In the genomic region with DNA sequence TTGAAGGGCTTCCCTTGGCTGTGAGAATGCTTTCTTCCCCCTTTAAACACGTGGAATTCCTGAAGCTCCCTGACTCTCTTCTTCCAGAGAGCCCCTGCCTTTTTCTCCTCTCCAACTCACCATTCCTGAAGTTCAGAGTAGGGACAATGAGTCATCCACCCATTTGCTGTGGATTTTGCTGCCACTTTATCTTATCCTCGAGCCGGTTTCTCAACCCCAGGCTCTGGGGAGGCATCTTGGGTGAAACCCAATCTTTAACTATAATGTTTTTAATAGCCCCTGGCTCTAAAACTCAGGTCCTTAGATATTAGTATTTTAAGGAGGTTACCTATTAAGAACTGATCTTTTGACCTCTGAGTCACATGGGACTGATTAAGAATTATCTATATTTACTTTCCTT, we compare ENCODE assay signal across 27 mouse cellular contexts. TPM values are rescaled to one million over a fixed set of nuclear protein-coding genes. Genes with fewer than 3 reads are reported as not detected.
DNase-seq lines count a peak whose midpoint lies in the region; ATAC-seq lines count a peak whose summit lies in the region.
"Had no signal": no experiment of that assay in that cellular context is flagged by ENCODE, and none has a peak within 500 bp of the region (broad histone marks: within the 10 kb centered on the region; RNA-seq: fewer than 3 reads in every experiment).

No protein-coding gene starts in this region.

- ATAC-seq in heart, embryonic 13.5 days (ENCODE audit: extremely low read depth, insufficient number of reproducible peaks, low FRiP score, low TSS enrichment): no peak
- no peak for ATAC-seq in embryonic facial prominence, embryonic 15.5 days (ENCODE audit: insufficient number of reproducible peaks, low FRiP score, low TSS enrichment, low read depth)
- ATAC-seq: forebrain, embryonic 16.5 days; midbrain, embryonic 13.5 days had no signal

- peaks cover 4% of the 10 kb centered on the region; the same call in 1 of the 2 replicates for H3K36me3 ChIP-seq in heart, embryonic 13.5 days
- peaks cover 12% of the 10 kb centered on the region for H3K36me3 ChIP-seq in heart, embryonic 10.5 days
- H3K36me3 ChIP-seq in embryonic facial prominence, embryonic 15.5 days: no peaks in the 10 kb centered on the region
- H3K36me3 ChIP-seq: midbrain, embryonic 13.5 days; neural tube, embryonic 12.5 days had no signal

- no peaks in the 10 kb centered on the region for H3K27me3 ChIP-seq in heart, embryonic 13.5 days (replicated peaks)
- H3K27me3 ChIP-seq in heart, embryonic 10.5 days (ENCODE audit: insufficient read depth, poor library complexity, severe bottlenecking): no peaks in the 10 kb centered on the region
- no peaks in the 10 kb centered on the region for H3K27me3 ChIP-seq in embryonic facial prominence, embryonic 15.5 days
- H3K27me3 ChIP-seq: liver, embryonic 13.5 days; midbrain, embryonic 13.5 days; neural tube, embryonic 12.5 days had no signal

- H3K4me1 ChIP-seq in heart, embryonic 13.5 days: peaks cover 5% of the 10 kb centered on the region; the same call in 1 of the 2 replicates
- no peaks in the 10 kb centered on the region for H3K4me1 ChIP-seq in heart, embryonic 10.5 days
- no peaks in the 10 kb centered on the region; the same call in 1 of the 2 replicates for H3K4me1 ChIP-seq in embryonic facial prominence, embryonic 15.5 days
- H3K4me1 ChIP-seq: liver, embryonic 13.5 days had no signal

- no peaks in the 10 kb centered on the region for H3K9me3 ChIP-seq in heart, embryonic 13.5 days
- H3K9me3 ChIP-seq in heart, embryonic 10.5 days: no peaks in the 10 kb centered on the region
- H3K9me3 ChIP-seq in embryonic facial prominence, embryonic 15.5 days (replicated peaks): no peaks in the 10 kb centered on the region
- H3K9me3 ChIP-seq: forebrain, embryonic 10.5 days; liver, embryonic 13.5 days; midbrain, embryonic 13.5 days; neural tube, embryonic 12.5 days had no signal

- no peak overlapping the region for H3K4me2 ChIP-seq in heart, embryonic 13.5 days
- no peak overlapping the region for H3K4me2 ChIP-seq in embryonic facial prominence, embryonic 15.5 days (replicated peaks)
- H3K4me2 ChIP-seq: hindbrain, embryonic 14.5 days; liver, embryonic 13.5 days; midbrain, embryonic 13.5 days; neural tube, embryonic 12.5 days had no signal

- H3K27ac ChIP-seq in heart, embryonic 13.5 days (replicated peaks): peak overlapping the region; percentile 54
- H3K27ac ChIP-seq in heart, embryonic 10.5 days: no peak overlapping the region
- peak overlapping the region; percentile 58 for H3K27ac ChIP-seq in embryonic facial prominence, embryonic 15.5 days (replicated peaks)
- H3K27ac ChIP-seq: forebrain, embryonic 10.5 days; hindbrain, embryonic 14.5 days; liver, embryonic 13.5 days; midbrain, embryonic 13.5 days; neural tube, embryonic 12.5 days had no signal

- WGBS in heart, embryonic 13.5 days: 20% methylated on average over 3 of the region's 3 CpGs
- 30% methylated on average over 3 of the region's 3 CpGs for WGBS in heart, embryonic 10.5 days
- WGBS in embryonic facial prominence, embryonic 15.5 days: 17% methylated on average over 3 of the region's 3 CpGs

- no peak for DNase-seq in heart, embryonic 10.5 days (ENCODE audit: low spot score)
- DNase-seq in urinary bladder, postnatal 14 days (ENCODE audit: low spot score): peak; percentile 8
- no peak for DNase-seq in urinary bladder, adult 18-20 months (ENCODE audit: low spot score in 2 of 2)
- no peak for DNase-seq in yolk sac, embryonic 10.5 days (ENCODE audit: low spot score)
- no peak for DNase-seq in ovary, postnatal 36 days (ENCODE audit: low spot score)
- DNase-seq: adrenal gland, postnatal 36 days; cerebellum, adult 9-10 months; gastrocnemius, postnatal 36 days; kidney, adult 9 months; kidney, postnatal 14 days; liver, embryonic 13.5 days; lung, adult 2 months; lung, postnatal 14 days; retina, postnatal 1 day; right cerebral cortex, postnatal 25 days; spleen, adult 18-20 months; thymus, postnatal 36 days had no signal

- no peak overlapping the region for H3K4me3 ChIP-seq in heart, embryonic 13.5 days
- H3K4me3 ChIP-seq in heart, embryonic 10.5 days: no peak overlapping the region
- H3K4me3 ChIP-seq in embryonic facial prominence, embryonic 15.5 days (replicated peaks): no peak overlapping the region
- H3K4me3 ChIP-seq: forebrain, embryonic 10.5 days; liver, embryonic 13.5 days; midbrain, embryonic 13.5 days; neural tube, embryonic 12.5 days had no signal

- no peak overlapping the region for H3K9ac ChIP-seq in heart, embryonic 13.5 days
- no peak overlapping the region for H3K9ac ChIP-seq in embryonic facial prominence, embryonic 15.5 days
- H3K9ac ChIP-seq: hindbrain, embryonic 14.5 days; liver, embryonic 13.5 days; midbrain, embryonic 13.5 days; neural tube, embryonic 12.5 days had no signal

RNA-seq across cellular contexts. Expression of gene Fam72a, which starts 13.7 kb away (rescaled TPM):
- 2.4 and 3.1 TPM in 2 replicates for polyA plus RNA-seq in heart, embryonic 13.5 days (2015; fragmentation: Nextera tagmentation; extraction: Ambion mirVana)
- polyA plus RNA-seq in heart, embryonic 10.5 days (2016; fragmentation: Nextera tagmentation; extraction: Ambion mirVana): 3.9 and 4.5 TPM in 2 replicates
- 2.2 and 2.4 TPM in 2 replicates for polyA plus RNA-seq in embryonic facial prominence, embryonic 15.5 days (2015; fragmentation: Nextera tagmentation; extraction: Ambion mirVana)

RNA-seq across cellular contexts. Expression of gene Srgap2, which starts 14.3 kb away (rescaled TPM):
- polyA plus RNA-seq in heart, embryonic 13.5 days (2015; fragmentation: Nextera tagmentation; extraction: Ambion mirVana): 13.2 and 15.8 TPM in 2 replicates
- polyA plus RNA-seq in heart, embryonic 10.5 days (2016; fragmentation: Nextera tagmentation; extraction: Ambion mirVana): 18.7 and 19.4 TPM in 2 replicates
- 17.9 and 18.0 TPM in 2 replicates for polyA plus RNA-seq in embryonic facial prominence, embryonic 15.5 days (2015; fragmentation: Nextera tagmentation; extraction: Ambion mirVana)

RNA-seq across cellular contexts. Expression of gene Avpr1b, which starts 57.6 kb away (rescaled TPM):
- polyA plus RNA-seq in heart, embryonic 13.5 days (2015; fragmentation: Nextera tagmentation; extraction: Ambion mirVana): not detected in 2 replicates
- polyA plus RNA-seq in heart, embryonic 10.5 days (2016; fragmentation: Nextera tagmentation; extraction: Ambion mirVana): not detected in 2 replicates
- polyA plus RNA-seq in embryonic facial prominence, embryonic 15.5 days (2015; fragmentation: Nextera tagmentation; extraction: Ambion mirVana): not detected in 2 replicates
- polyA plus RNA-seq: cortical plate, adult 2 months; forebrain, embryonic 10.5 days; forebrain, embryonic 16.5 days; hindbrain, embryonic 14.5 days; intestine, embryonic 14.5 days; limb, embryonic 11.5 days; liver, embryonic 13.5 days; lung, adult 2 months; midbrain, embryonic 13.5 days; neural tube, embryonic 12.5 days had no signal
